Mouse (Mus musculus) megakaryocyte, embryonic 14.5 days (primary cell): Measurements from ENCODE around the gene Olfr476.
"Not testable (repeated sequence)": the region's sequence is repeated elsewhere in the genome, so short reads cannot be mapped to it uniquely, and the experiment has no call there.

Source experiments
- FLI1 ChIP-seq: IDR thresholded peaks from 2 replicates; pipeline ENCODE4 v1.6.1; 2012; ENCODE audit warnings: low read length, inconsistent platforms, mixed read lengths
- GATA1 ChIP-seq: IDR thresholded peaks from 3 replicates; pipeline ENCODE4 v1.6.1; 2012; ENCODE audit warnings: mixed read lengths, low read length, inconsistent platforms, borderline replicate concordance

DNA sequence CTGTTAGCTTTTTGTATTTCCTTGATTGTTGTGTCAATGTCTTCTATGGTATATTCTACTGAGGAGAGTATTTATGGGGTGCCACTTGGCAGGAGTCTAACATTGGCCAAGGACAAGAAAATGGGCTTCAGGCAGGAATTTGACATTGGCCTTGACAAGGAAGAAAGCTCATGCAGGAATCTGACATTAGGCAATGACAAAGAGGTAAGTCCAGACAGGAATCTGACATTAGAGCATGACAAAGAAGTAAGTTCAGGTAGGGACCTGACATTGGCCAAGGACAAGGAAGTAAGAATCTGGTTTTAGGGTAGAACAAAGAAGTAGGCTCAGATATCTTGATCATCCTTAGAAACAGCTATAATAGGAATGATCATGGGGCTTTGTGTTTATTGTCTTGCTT, 49.7 kb downstream of the Olfr476 start:
- not testable (repeated sequence) for TF ChIP-seq GATA1, FLI1
